ENCODE assay signal across 7 mouse cellular contexts in genomic region chr1:94341237-94341636, GRCm38 (mm10).
"Had no signal": no experiment of that assay in that cellular context is flagged by ENCODE, and none has a peak within 500 bp of the region (broad histone marks: within the 10 kb centered on the region; RNA-seq: fewer than 3 reads in every experiment).

No protein-coding gene starts in this region.

- DNase-seq: kidney, postnatal 25 days; lung, embryonic 14.5 days; lung, postnatal 10 days; lung, postnatal 4 days; midbrain, embryonic 14.5 days; thymus, adult 18-20 months; thymus, postnatal 14 days had no signal
